Mouse (Mus musculus): Measurements from ENCODE around the gene Uqcc2. TPM values are rescaled to one million over a fixed set of nuclear protein-coding genes. Genes with fewer than 3 reads are reported as not detected.

The Uqcc2 gene
- polyA plus RNA-seq, 1 experiment from 2014 or later = 315 TPM

DNA sequence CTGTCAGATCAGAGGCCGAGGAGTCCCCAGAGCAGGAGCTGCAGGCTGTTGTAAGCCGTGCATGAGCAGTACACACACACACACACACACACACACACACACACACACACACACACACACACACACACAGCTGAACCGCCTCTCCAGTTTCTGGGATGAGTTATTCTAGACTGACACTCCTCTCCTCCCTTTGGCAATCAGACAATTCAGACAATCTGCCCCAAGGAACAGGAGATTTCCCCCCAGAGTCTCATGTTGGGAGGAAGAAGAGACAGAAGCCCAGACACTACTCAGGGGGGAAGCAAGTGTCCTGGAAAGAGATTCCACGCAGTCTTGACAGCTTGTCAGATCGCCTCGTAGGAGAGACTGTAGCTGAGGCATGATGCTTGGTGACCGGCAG lies 5.6 kb upstream of the Uqcc2 start:
- peak; percentile 53 for DNase-seq (ENCODE audit: low spot score)
- no peak overlapping the region for H3K27ac ChIP-seq
- H3K4me1 ChIP-seq (replicated peaks; ENCODE audit: insufficient read depth, low read length) = peaks cover 13% of the 10 kb centered on the region; the same call in 1 of the 2 replicates
- TF ChIP-seq CTCF (IDR thresholded peaks at IDR 0.05; ENCODE audit: low read depth) = no peak
- H3K36me3 ChIP-seq (ENCODE audit: insufficient read depth, low read length) = no peaks in the 10 kb centered on the region
- no peak overlapping the region for H3K4me2 ChIP-seq (ENCODE audit: low read length)
- no peaks in the 10 kb centered on the region for H3K27me3 ChIP-seq (ENCODE audit: insufficient read depth, low read length)
- WGBS = 32% methylated on average over 7 of the region's 7 CpGs
- no peaks in the 10 kb centered on the region for H3K9me3 ChIP-seq (replicated peaks; ENCODE audit: low read length)
- H3K9ac ChIP-seq (ENCODE audit: low read depth, low read length) = no peak overlapping the region
- H3K4me3 ChIP-seq (replicated peaks; ENCODE audit: low read depth, low read length) = no peak overlapping the region
- no peak for ATAC-seq (replicated peaks; ENCODE audit: low FRiP score, low read depth)

DNA sequence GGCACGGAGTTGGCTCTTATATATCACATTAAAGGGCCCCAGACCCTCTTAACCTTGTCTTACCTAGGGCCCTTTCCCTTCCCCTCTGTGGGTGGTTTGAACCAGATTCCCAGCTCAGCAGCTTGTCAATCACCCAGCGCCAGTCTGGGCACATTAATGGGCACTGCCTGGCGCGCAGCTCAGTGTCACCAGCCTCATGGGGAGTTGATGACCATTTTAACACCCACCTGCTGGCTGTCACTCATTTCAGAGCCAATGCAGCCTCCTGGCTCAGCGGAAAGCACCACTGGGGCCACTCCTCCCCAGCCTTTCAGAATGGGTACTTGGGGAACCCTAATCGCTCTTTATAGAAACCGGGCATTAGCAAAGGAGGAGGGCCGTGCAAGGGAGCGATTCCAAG lies 4.7 kb upstream of the Uqcc2 start:
- DNase-seq (ENCODE audit: low spot score) = no peak
- ATAC-seq (replicated peaks; ENCODE audit: low FRiP score, low read depth) = no peak
- Histone ChIP-seq H3K9ac (ENCODE audit: low read depth, low read length) (no peak overlapping the region), H3K4me1 (replicated peaks; ENCODE audit: insufficient read depth, low read length) (peaks cover 13% of the 10 kb centered on the region; the same call in 1 of the 2 replicates), H3K27me3 (ENCODE audit: insufficient read depth, low read length) (no peaks in the 10 kb centered on the region), H3K4me2 (ENCODE audit: low read length) (no peak overlapping the region), H3K27ac (no peak overlapping the region), H3K4me3 (replicated peaks; ENCODE audit: low read depth, low read length) (no peak overlapping the region), H3K36me3 (ENCODE audit: insufficient read depth, low read length) (no peaks in the 10 kb centered on the region), H3K9me3 (replicated peaks; ENCODE audit: low read length) (no peaks in the 10 kb centered on the region)
- WGBS = 74% methylated on average over 9 of the region's 9 CpGs
- no peak for TF ChIP-seq CTCF (IDR thresholded peaks at IDR 0.05; ENCODE audit: low read depth)

DNA sequence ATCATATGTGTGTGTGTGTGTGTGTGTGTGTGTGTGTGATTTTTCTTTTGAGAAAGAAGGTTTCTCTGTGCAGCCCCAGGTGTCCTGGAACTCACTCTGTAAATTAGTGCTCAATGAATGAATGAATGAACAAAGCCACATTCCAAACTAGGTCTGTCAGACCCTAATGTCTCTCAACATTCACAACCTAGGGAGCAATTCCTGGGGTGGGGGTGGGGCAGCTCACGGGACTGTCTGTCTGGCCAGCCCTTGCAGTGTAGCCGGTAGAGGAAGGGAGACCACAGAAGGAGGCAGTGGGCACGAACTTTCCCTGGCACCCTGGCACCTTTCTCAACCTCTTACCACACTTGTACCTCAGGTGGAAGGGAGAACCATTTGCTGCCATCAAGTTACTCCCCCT lies 999 bp upstream of the Uqcc2 start:
- Histone ChIP-seq H3K27ac (no peak overlapping the region), H3K4me3 (replicated peaks; ENCODE audit: low read depth, low read length) (no peak overlapping the region), H3K36me3 (ENCODE audit: insufficient read depth, low read length) (no peaks in the 10 kb centered on the region), H3K4me2 (ENCODE audit: low read length) (no peak overlapping the region), H3K9me3 (replicated peaks; ENCODE audit: low read length) (no peaks in the 10 kb centered on the region), H3K9ac (ENCODE audit: low read depth, low read length) (no peak overlapping the region), H3K27me3 (ENCODE audit: insufficient read depth, low read length) (no peaks in the 10 kb centered on the region), H3K4me1 (replicated peaks; ENCODE audit: insufficient read depth, low read length) (peaks cover 33% of the 10 kb centered on the region)
- no peak for DNase-seq (ENCODE audit: low spot score)
- 23% methylated on average over 3 of the region's 3 CpGs for WGBS
- TF ChIP-seq CTCF (IDR thresholded peaks at IDR 0.05; ENCODE audit: low read depth) = no peak
- ATAC-seq (replicated peaks; ENCODE audit: low FRiP score, low read depth) = no peak

DNA sequence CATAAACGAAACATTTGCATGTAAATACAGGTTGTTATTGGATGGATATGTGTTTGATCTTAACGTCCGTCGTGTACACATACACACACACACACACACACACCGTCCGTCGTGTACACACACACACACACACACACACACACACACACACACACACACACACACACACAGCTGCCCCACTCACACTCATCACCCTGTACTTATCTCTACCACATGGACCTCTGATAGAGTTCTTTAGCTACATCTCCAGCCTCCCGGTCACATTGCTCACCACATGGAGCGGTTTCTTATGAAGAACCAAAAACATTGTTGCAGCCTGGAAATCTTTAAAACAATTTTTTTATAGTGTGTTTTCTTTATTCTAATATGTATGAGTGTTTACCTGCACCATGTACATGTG lies 471 bp upstream of the Uqcc2 start:
- ATAC-seq (replicated peaks; ENCODE audit: low FRiP score, low read depth) (no peak), DNase-seq (ENCODE audit: low spot score) (no peak)
- H3K4me1 ChIP-seq (replicated peaks; ENCODE audit: insufficient read depth, low read length) = peaks cover 33% of the 10 kb centered on the region
- H3K4me2 ChIP-seq (ENCODE audit: low read length) = peak overlapping the region; percentile 66
- H3K27me3 ChIP-seq (ENCODE audit: insufficient read depth, low read length) = no peaks in the 10 kb centered on the region
- H3K9ac ChIP-seq (ENCODE audit: low read depth, low read length) = peak overlapping the region; percentile 77
- 33% methylated on average over 9 of the region's 9 CpGs for WGBS
- TF ChIP-seq CTCF (IDR thresholded peaks at IDR 0.05; ENCODE audit: low read depth) = no peak
- no peaks in the 10 kb centered on the region for H3K36me3 ChIP-seq (ENCODE audit: insufficient read depth, low read length)
- H3K27ac ChIP-seq = 0 out of 2 replicates have a peak overlapping the region, but pooled peaks have one; percentile 75
- peak overlapping the region; percentile 72 for H3K4me3 ChIP-seq (replicated peaks; ENCODE audit: low read depth, low read length)
- no peaks in the 10 kb centered on the region for H3K9me3 ChIP-seq (replicated peaks; ENCODE audit: low read length)

DNA sequence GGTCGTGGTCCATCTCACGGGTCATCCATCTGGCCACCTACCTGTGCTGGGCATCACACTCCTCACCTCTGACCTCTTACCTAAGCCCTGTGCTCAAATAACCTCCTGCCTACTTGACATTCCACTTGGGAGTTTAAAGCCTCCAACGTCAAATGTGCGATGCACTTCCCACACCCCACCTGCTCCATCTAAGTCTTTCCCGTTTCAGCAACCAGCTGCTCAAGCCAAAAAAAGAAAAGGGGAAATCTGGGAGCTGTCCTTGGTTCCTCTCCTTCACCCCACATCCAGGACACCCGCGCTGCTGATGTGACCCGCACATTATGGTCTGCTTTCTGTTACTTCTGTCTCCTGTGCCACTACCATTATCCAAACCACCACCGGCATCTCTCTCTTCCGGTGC lies 1.5 kb downstream of the Uqcc2 start:
- H3K4me3 ChIP-seq (replicated peaks; ENCODE audit: low read depth, low read length) = no peak overlapping the region
- H3K9me3 ChIP-seq (replicated peaks; ENCODE audit: low read length) = no peaks in the 10 kb centered on the region
- DNase-seq (ENCODE audit: low spot score) = no peak
- no peak overlapping the region for H3K4me2 ChIP-seq (ENCODE audit: low read length)
- WGBS = 79% methylated on average over 10 of the region's 10 CpGs
- no peak overlapping the region for H3K9ac ChIP-seq (ENCODE audit: low read depth, low read length)
- ATAC-seq (replicated peaks; ENCODE audit: low FRiP score, low read depth) = no peak
- TF ChIP-seq CTCF (IDR thresholded peaks at IDR 0.05; ENCODE audit: low read depth) = no peak
- 0 out of 2 replicates have a peak, but pooled peaks cover 4% of the 10 kb centered on the region for H3K36me3 ChIP-seq (ENCODE audit: insufficient read depth, low read length)
- no peak overlapping the region for H3K27ac ChIP-seq
- H3K27me3 ChIP-seq (ENCODE audit: insufficient read depth, low read length) = no peaks in the 10 kb centered on the region
- peaks cover 33% of the 10 kb centered on the region for H3K4me1 ChIP-seq (replicated peaks; ENCODE audit: insufficient read depth, low read length)

DNA sequence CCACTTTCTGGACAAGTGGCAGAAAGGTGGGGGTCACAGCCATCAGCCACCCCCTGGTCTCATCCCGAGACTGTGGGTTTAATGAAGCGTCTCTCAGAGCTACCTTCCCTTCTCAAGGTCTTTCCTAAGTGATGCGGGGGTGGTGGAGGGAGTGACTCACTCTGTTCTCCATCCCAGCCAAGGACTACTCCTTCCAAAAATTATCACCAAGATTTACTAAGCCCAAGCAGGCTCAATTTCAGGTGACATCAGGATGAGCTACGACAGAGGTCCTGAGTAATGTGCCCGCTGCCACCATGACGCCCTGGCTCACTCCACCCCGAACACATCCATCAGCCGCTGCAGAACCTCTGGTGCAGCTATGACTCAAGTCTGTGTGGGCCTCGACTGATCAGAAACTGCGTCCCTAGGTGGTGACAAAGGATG lies 2.5 kb downstream of the Uqcc2 start:
- Histone ChIP-seq H3K36me3 (ENCODE audit: insufficient read depth, low read length) (0 out of 2 replicates have a peak, but pooled peaks cover 6% of the 10 kb centered on the region), H3K4me2 (ENCODE audit: low read length) (no peak overlapping the region), H3K4me1 (replicated peaks; ENCODE audit: insufficient read depth, low read length) (peaks cover 33% of the 10 kb centered on the region), H3K27me3 (ENCODE audit: insufficient read depth, low read length) (no peaks in the 10 kb centered on the region), H3K9me3 (replicated peaks; ENCODE audit: low read length) (no peaks in the 10 kb centered on the region), H3K27ac (no peak overlapping the region), H3K9ac (ENCODE audit: low read depth, low read length) (no peak overlapping the region), H3K4me3 (replicated peaks; ENCODE audit: low read depth, low read length) (no peak overlapping the region)
- ATAC-seq (replicated peaks; ENCODE audit: low FRiP score, low read depth) (0 out of 2 replicates have a peak, but pooled peaks have one; percentile 18), DNase-seq (ENCODE audit: low spot score) (peak; percentile 85)
- 64% methylated on average over 10 of the region's 10 CpGs for WGBS
- TF ChIP-seq CTCF (IDR thresholded peaks at IDR 0.05; ENCODE audit: low read depth) = no peak

DNA sequence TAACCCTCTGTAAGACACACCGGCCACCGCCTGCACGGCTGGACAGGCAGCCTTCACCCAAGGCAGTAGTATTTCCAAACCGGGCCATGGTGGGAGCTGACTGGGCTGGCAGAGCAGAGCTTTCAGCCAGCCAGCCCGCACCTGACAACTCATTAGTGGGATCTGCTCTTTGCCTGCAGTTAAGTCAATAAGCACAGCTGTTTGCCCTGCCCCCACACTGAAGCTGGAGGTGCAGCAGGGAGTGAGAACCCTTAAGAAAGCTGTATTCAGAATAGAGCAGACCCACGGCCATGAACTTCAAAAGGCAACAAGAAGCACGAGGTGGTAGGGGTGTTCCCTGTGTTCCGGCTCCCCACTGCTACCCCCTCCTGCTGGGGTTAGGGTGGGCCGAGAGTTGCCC lies 3.5 kb downstream of the Uqcc2 start:
- 54% methylated on average over 9 of the region's 9 CpGs for WGBS
- Histone ChIP-seq H3K4me1 (replicated peaks; ENCODE audit: insufficient read depth, low read length) (peaks cover 33% of the 10 kb centered on the region), H3K27me3 (ENCODE audit: insufficient read depth, low read length) (no peaks in the 10 kb centered on the region), H3K36me3 (ENCODE audit: insufficient read depth, low read length) (0 out of 2 replicates have a peak, but pooled peaks cover 6% of the 10 kb centered on the region), H3K9ac (ENCODE audit: low read depth, low read length) (no peak overlapping the region), H3K27ac (no peak overlapping the region), H3K4me3 (replicated peaks; ENCODE audit: low read depth, low read length) (no peak overlapping the region), H3K4me2 (ENCODE audit: low read length) (peak overlapping the region; percentile 10; the same call in 1 of the 2 replicates), H3K9me3 (replicated peaks; ENCODE audit: low read length) (no peaks in the 10 kb centered on the region)
- DNase-seq (ENCODE audit: low spot score) = no peak
- TF ChIP-seq CTCF (IDR thresholded peaks at IDR 0.05; ENCODE audit: low read depth) = no peak
- no peak for ATAC-seq (replicated peaks; ENCODE audit: low FRiP score, low read depth)
